Mouse (Mus musculus) thymus, postnatal 36 days (tissue): ENCODE measurements at regions not wholly inside any gene's neighbourhood (a gene's known extent, or its start where the extent isn't known, plus 50 kb on each side); places are given as distances from the start of the nearest gene placed in this dataset.
A peak's percentile ranks its signal among the peaks of the same experiment; 100 is the strongest.

Source experiments
- DNase-seq, 2 experiments: peaks; one replicate each; pipeline ENCODE4 v3.0.0; 2022; ENCODE audit warnings: mixed read lengths in 2 of 2

- DNase-seq, result no peak
These were observed 307.5 kb downstream of the Tbc1d1 start for GRCm38 (mm10) chr5:64463570-64463969.

GRCm38 (mm10) chr5:64466320-64466719, 310.2 kb downstream of the Tbc1d1 start:
- no peak for DNase-seq

- DNase-seq, result no peak
These were observed 311.8 kb downstream of the Tbc1d1 start for GRCm38 (mm10) chr5:64467856-64468255.

- DNase-seq, result no peak
These were observed 312.2 kb downstream of the Tbc1d1 start for GRCm38 (mm10) chr5:64468307-64468706.

- DNase-seq, result no peak
These were observed 315.9 kb downstream of the Tbc1d1 start for GRCm38 (mm10) chr5:64472008-64472407.

GRCm38 (mm10) chr5:64472415-64472814, 316.3 kb downstream of the Tbc1d1 start:
- no peak for DNase-seq

- no peak for DNase-seq
These were observed 318.8 kb downstream of the Tbc1d1 start for GRCm38 (mm10) chr5:64474868-64475267.

GRCm38 (mm10) chr5:64475736-64476519, 319.8 kb downstream of the Tbc1d1 start:
- no peak for DNase-seq

- DNase-seq, result no peak
These were observed 320.7 kb downstream of the Tbc1d1 start for GRCm38 (mm10) chr5:64476641-64477369.

GRCm38 (mm10) chr5:64478143-64478542, 322.0 kb downstream of the Tbc1d1 start:
- no peak for DNase-seq

- DNase-seq, result peak in 1 of 2 experiments; percentile 25
These were observed 322.6 kb downstream of the Tbc1d1 start for GRCm38 (mm10) chr5:64478599-64479214.

GRCm38 (mm10) chr5:64479315-64479714, 323.2 kb downstream of the Tbc1d1 start:
- no peak for DNase-seq

GRCm38 (mm10) chr5:64485043-64485442, 318.1 kb upstream of the Klf3 start:
- DNase-seq, result no peak

- DNase-seq, result no peak
These were observed 317.3 kb upstream of the Klf3 start for GRCm38 (mm10) chr5:64485856-64486255.

GRCm38 (mm10) chr5:64486761-64487160, 316.4 kb upstream of the Klf3 start:
- DNase-seq, result no peak

- DNase-seq, result peak; percentile 63 to 70
These were observed 315.3 kb upstream of the Klf3 start for GRCm38 (mm10) chr5:64487698-64488398.

GRCm38 (mm10) chr5:64489656-64490444, 313.3 kb upstream of the Klf3 start:
- no peak for DNase-seq

- no peak for DNase-seq
These were observed 312.7 kb upstream of the Klf3 start for GRCm38 (mm10) chr5:64490445-64490950.

GRCm38 (mm10) chr5:64494429-64494828, 308.8 kb upstream of the Klf3 start:
- no peak for DNase-seq

- peak; percentile 58 to 77 for DNase-seq
These were observed 306.3 kb upstream of the Klf3 start for GRCm38 (mm10) chr5:64496853-64497252.

- peak in 1 of 2 experiments; percentile 36 for DNase-seq
These were observed 304.8 kb upstream of the Klf3 start for GRCm38 (mm10) chr5:64498431-64498830.

- DNase-seq, result no peak
These were observed 304.1 kb upstream of the Klf3 start for GRCm38 (mm10) chr5:64499131-64499530.
